Mouse (Mus musculus): ENCODE measurements at regions not wholly inside any gene's neighbourhood (a gene's known extent, or its start where the extent isn't known, plus 50 kb on each side); places are given as distances from the start of the nearest gene placed in this dataset.
A peak's percentile ranks its signal among the peaks of the same experiment; 100 is the strongest.

DNA sequence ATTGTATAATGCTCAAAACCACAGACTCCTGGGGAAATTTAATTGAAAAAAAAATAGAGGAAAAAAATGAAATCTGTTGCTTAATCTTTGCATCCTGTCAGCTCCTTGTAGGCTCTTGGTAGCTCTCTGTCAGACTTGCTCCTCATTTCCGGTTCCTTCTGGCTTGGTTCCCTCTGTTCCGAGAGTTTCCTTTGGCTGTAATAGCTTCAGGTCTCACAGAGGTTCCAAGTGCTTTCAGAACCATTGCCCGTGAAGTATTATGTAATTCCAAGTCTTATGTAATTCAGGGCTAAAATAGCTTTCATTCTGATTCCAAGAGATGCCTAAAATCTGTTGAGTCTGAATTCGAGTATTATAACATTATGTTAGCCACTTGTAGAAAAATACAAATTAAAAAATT lies 117.3 kb downstream of the Spry2 start:
- DNase-seq = peak; percentile 27

GRCm38 (mm10) chr14:105773674-105774073 lies 122.9 kb downstream of the Spry2 start:
- DNase-seq = no peak

- no peak for DNase-seq
Observed at GRCm38 (mm10) chr14:105767100-105767499, 129.5 kb downstream of the Spry2 start.

DNA sequence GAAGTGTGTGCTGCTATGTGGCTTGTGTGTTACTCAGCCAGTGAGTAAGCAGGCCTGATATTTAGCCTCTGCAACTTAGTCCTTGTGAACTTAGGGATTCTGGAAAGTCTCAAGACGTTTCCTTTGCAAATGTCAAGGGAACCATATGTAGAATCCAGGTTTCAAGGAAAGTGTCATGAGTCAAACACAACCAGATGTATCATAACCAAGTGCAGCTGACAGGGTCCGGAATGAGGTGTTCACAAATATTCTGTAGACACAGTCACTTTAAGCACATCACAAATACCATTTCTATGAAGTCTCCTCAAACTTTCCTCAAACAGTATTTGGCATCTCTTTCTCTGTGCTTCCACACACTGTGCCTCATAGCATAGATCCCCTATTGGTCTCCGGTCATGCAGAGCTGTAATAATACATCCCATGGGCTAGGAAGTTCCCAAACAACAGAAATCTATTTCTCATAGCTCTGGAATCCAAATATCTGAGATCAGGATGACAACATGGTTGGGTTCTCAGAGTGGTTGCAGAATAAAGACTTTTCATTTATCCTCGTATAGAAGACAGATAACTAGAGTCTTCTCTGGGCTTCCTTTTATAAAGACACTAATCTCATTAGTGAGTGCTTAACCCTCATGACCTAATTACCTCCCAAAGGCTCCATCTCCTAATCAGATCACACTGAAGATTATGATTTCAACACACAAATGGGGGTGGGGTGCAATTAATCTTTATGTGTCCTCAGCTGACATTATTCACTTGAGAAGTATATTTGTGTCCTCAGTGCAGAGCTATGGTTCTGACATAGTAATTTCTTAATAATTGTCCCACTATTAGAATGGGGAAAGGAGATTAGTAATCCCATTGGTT lies 143.9 kb downstream of the Spry2 start:
- no peak for DNase-seq

DNA sequence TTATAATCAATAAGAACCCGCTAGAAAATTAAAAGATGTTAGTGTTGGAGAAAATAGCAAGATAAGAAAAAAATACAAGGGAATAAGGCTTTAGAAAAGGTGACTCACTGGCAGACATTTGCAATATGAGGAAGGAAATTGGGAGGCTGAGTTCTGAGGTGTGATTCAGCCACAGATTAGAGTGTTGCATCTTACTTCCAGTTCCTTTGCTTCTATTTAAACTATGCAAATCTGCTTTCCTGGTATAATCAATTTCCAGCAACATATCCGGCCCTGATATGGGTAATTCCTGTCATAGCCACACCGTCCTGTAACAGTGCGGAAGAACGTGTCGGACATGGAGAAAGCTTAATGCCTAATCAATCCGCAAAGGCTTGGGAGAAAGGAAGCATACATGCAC lies 144.9 kb downstream of the Spry2 start:
- no peak for DNase-seq

DNA sequence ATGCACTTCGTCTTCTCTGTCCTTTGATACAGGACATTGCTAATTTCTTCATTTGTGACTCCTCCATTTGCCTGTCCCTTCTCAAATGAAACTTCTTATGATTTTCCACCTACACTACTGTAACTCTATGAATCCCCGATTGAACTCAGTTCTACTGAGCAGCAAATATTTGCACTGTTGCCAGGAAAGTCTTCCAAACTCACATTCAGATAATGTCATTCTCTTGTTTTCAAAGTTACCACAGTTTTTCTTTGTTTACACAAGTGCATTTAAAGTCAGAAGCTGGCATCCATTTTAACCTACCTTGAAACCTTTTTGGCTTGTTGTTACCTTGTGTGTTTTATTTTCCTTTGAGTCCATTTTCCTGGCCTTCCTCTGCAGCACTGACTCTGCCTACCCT lies 152.0 kb downstream of the Spry2 start:
- no peak for DNase-seq

DNA sequence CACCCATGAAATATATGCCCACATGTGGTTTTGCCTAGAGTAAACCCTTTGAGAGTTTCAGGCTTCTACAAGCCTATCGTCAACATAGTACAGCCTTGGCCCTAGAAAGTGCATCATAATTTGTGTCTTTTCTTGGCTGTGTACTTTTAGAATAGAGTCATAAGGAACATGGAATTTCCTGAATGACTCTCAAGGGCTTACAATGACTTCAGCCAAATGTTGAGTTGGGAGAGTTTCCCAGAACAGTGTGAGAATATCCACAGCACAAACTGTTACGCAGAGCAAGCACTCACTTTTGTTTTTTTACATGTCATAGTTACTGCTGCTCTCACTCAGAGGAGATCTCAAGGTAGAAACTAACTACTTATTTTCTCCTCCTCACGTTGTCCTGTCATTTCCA lies 152.5 kb downstream of the Spry2 start:
- no peak for DNase-seq

DNA sequence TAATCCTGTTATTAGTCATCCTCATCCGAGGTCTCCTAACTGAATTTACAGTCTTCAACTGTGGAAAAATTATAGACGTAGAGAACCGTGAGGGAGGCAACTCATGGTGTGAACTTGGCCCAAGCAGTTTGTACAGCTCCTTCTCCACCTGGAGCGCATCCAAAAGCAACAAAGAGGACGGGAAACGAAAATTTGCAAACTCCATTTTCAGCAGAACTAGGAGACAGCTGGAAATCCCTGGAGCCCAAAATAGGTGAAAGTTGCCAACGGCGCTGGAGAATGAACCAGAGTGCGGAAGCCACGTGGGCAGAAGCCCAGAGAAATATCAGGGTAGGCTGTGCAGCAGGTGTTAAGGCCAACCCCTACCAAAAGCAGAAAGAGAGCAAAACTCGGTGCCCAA lies 155.7 kb downstream of the Spry2 start:
- peak; percentile 46 for DNase-seq

- DNase-seq = no peak
Observed at GRCm38 (mm10) chr14:105738568-105738967, 158.1 kb downstream of the Spry2 start.

DNA sequence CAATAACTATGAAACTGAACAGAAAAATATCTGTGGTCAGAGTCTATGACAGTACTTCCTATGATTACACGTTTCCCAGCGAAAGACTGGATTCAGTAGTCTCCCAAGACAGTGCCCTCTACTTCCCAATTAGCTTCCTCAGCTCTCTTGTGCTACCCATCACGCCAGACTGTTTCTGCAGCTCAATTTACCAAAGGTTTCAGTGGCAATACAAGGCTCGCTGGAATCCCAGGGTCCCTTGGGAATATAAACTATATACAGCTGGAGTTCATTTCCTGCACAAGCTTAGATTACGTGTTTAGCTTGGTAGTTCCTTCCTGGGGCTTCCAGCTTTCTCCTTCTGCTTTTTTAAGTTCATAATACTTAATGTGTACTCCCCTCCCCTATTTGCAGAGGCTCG lies 160.3 kb downstream of the Spry2 start:
- DNase-seq = no peak

GRCm38 (mm10) chr14:105734291-105734690 lies 162.3 kb downstream of the Spry2 start:
- DNase-seq = no peak

- peak; percentile 23 for DNase-seq
Observed at GRCm38 (mm10) chr14:105733013-105733728, 163.4 kb downstream of the Spry2 start.

DNA sequence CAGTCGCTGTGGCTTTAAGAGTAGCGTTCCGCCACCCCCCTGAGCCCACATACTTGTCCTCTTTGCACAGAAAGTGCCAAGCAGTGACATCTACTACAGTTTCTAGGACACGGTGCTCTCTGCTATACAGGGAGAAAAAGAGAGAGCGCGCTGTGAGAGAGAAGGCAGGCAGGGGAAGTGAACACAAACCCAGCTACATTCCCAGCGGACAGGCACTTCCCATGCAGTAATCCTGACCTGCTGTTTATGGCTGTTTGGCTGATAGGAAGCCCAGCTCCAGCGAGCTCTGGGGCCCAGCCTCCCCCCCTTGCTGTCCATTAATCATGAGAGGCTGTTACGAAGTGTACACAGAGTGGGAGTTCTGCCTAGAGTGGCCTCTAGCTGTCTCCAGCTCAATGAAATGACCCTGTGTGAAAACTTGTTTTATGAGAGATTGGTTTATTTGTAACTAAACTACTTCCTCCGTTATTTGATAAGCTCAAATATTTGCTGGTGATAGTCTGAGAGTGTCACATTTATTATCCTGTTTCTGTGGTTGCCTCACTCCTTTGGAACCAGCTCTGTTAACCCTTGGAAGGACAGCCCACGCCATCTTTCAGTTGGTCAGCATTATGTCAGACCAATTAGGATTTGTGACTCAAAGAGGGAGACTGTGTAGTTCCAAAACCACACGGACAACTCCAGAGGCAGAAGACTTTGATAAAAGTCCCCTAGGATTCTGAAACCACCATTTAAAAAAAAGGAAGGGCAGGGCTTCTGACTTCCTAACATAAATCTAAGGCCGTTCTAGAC lies 164.2 kb downstream of the Spry2 start:
- peak; percentile 52 for DNase-seq

DNA sequence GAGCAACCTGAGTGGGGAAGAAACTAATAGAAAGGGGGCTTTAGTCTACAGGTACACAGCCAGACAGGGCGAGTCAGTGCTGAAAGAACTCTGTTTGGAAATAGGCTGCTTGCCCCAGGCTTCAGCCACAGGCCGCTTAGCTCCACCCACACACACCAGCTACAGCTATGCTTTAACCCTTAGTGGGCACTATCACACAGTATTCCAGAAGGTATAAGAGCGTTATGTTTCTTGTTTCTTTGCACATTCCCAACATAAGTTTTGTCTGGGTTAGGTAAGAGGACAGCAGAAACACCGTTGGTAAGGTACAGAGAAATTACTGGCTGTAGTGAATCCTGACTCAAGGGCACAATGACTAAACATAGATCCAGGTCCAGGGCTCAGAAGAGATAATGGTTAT lies 165.8 kb downstream of the Spry2 start:
- peak; percentile 9 for DNase-seq

DNA sequence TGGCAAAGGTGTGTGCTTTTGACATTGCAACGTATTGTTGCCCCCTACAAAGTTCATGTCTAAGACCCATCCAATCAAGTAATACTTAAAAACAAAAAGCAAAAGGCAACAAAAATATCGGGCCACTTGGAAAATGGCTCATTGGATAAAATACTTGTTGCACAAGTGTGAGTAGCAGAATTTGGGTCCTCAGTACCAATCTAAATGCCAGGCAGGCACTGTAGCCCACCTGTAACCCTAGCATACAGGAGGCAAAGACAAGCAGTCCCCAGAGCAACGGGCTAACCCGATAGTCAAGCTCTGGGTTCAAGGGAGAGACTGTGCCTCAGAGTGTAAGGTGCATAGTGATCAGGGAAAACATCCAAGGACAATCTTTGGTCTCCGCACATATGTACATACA lies 167.8 kb downstream of the Spry2 start:
- DNase-seq = no peak

DNA sequence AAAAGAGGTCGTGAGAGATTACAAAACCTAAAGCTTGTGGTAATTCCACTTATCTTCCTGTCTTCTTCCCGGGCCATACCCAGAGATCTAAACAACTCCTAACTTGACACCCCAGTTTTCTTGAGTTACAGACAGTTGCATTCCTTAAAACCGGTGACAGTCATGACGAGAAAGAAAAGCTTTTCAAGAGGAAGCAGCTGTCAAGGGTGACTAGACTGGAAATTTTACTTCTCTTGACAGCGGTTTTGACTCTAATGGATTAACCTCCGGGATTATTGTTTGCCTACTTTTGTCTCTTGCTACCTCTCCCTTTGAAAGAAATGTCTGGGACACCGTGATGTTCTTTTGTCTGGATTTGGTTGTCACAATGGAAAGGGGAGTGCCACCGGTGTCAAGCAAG lies 170.9 kb downstream of the Spry2 start:
- DNase-seq = no peak

GRCm38 (mm10) chr14:105722923-105723322 lies 173.7 kb downstream of the Spry2 start:
- DNase-seq = no peak

DNA sequence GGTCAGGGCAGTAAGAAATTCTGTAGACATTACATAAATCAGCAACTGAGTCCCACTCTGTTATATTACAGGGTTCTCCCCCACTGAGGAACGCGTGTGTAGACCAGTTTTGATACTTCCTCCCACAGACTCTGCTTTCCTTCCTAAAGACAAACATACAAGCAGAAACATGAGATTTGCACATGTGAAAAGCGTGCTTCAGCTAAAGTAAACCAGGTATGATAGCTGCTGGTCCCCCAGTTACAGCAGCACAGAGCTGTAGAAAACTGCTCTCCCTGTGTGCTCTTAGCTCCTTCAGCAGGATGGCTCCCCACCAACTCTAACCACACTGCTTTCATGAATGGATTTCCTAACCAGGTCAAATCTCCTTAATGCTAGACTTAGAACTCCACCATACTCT lies 175.0 kb downstream of the Spry2 start:
- DNase-seq = no peak

- no peak for DNase-seq
Observed at GRCm38 (mm10) chr14:105720816-105721510, 175.7 kb downstream of the Spry2 start.

GRCm38 (mm10) chr14:105718676-105719441 lies 177.8 kb downstream of the Spry2 start:
- no peak for DNase-seq

DNA sequence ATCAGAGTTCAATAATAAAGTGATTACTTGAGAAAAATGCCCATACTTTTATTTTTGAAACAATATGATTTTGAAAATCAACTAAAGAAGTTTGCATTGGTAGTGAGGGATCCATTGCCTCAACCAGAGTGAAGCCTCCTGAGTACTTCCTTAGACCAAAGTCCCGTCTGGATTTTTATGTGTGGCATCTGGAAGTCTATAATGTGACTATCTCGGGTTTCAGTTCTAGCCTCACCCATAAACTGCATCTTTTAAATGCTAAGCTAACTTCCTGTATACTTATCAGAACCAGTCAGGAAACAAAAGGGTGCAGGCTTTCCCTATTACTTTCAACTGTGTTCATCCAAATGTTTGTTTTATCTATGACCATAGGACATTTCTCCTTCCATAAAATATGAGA lies 178.8 kb downstream of the Spry2 start:
- DNase-seq = no peak

DNA sequence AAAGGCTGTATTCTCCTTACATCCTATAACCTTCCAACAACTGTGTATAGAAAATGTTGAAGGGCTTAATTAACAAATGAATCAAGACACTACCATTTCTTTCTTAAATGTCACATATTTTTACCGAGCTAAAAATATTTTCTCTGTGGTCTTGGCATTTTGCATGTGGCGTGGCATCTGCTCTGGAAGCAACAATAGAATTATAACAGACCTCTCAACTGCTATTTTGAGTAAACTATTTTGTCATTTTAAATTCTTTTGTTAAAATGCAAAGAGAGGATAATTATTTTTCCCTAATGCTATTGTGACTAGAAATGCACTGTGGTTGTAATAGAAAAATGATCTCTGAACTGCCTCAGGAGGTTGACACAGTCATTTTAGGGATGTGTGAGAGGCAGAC lies 187.9 kb downstream of the Spry2 start:
- DNase-seq = no peak
